Mouse (Mus musculus) hindbrain, postnatal 0 days (tissue): ENCODE measurements around the gene Ankrd6. TPM values are rescaled to one million over a fixed set of nuclear protein-coding genes. Genes with fewer than 3 reads are reported as not detected.

Source experiments
- ATAC-seq: fragments of 200-750 bp; cut with Nextera tagmentation; 2 replicates; pipeline ENCODE4 v1.8.0; 2017; ENCODE audit warnings: mild to moderate bottlenecking, moderate TSS enrichment, moderate library complexity
- DNase-seq: peaks from one replicate; pipeline ENCODE4 v3.0.0-alpha.2; 2015; ENCODE audit warnings: low spot score
- H3K27ac ChIP-seq: fragments of 300-500 bp; sonication (generic); 2 replicates; pipeline ENCODE4 v1.5.1; 2014; ENCODE audit warnings: mild to moderate bottlenecking
- H3K27me3 ChIP-seq: fragments of 300-500 bp; sonication (generic); 2 replicates; pipeline ENCODE4 v1.6.1; 2014; ENCODE audit warnings: low read length, mixed read lengths; ENCODE audit not compliant: insufficient read depth
- H3K36me3 ChIP-seq: fragments of 300-500 bp; sonication (generic); 2 replicates; pipeline ENCODE4 v1.6.1; 2014; ENCODE audit warnings: low read length, mixed read lengths; ENCODE audit not compliant: insufficient read depth
- H3K4me1 ChIP-seq: fragments of 300-500 bp; sonication (generic); 2 replicates; pipeline ENCODE4 v1.6.1; 2014; ENCODE audit warnings: antibody characterized with exemption, low read length, mixed read lengths; ENCODE audit not compliant: insufficient read depth
- H3K4me2 ChIP-seq: fragments of 300-500 bp; sonication (generic); 2 replicates; pipeline ENCODE4 v1.6.1; 2014; ENCODE audit warnings: low read depth, mild to moderate bottlenecking, low read length, moderate library complexity, mixed read lengths
- H3K4me3 ChIP-seq: fragments of 300-500 bp; sonication (generic); 2 replicates; pipeline ENCODE4 v1.5.1; 2014; ENCODE audit warnings: low read length
- H3K9ac ChIP-seq: fragments of 300-500 bp; sonication (generic); replicated peaks from 2 replicates; pipeline ENCODE4 v1.6.1; 2014; ENCODE audit warnings: mild to moderate bottlenecking, low read length, moderate library complexity, mixed read lengths
- H3K9me3 ChIP-seq: fragments of 300-500 bp; sonication (generic); 2 replicates; pipeline ENCODE4 v1.6.1; 2016; ENCODE audit warnings: low read length, mixed read lengths
- CTCF ChIP-seq: IDR thresholded peaks from 2 replicates; pipeline ENCODE4 v1.5.1; 2016; ENCODE audit warnings: antibody characterized with exemption, control low read depth, low read depth
- WGBS: fragments of 180-500 bp; shearing (Covaris S2); extraction: QIAGEN DNeasy Blood & Tissue Kit; methylation state at CpG from one replicate; pipeline ENCODE4 v1.1.7; 2014; 5-methylcytosine and 5-hydroxymethylcytosine counted together
- polyA plus RNA-seq: library from polyadenylated mRNA; unstranded; fragments of >200 nt; fragmentation: Nextera tagmentation; extraction: Ambion mirVana; gene quantifications from 2 replicates; pipeline ENCODE4 v1.2.1, GENCODE M21; 2015
- total RNA-seq: library from RNA; depleted of rRNA; stranded (reverse); fragments of >200 nt; gene quantifications from 2 replicates; pipeline ENCODE4 v1.2.3, GENCODE M21; 2014

Ankrd6 gene
- total and polyA plus RNA-seq, 2 experiments from 2014 or later: 17.3 to 26.5 TPM

GRCm38 (mm10) chr4:32936762-32937341 lies 13.8 kb downstream of the Ankrd6 start:
- 55% methylated on average over 9 of the region's 9 CpGs for WGBS
- no peak overlapping the region for H3K4me3 ChIP-seq
- TF ChIP-seq CTCF: no peak
- no peaks in the 10 kb centered on the region for H3K9me3 ChIP-seq
- no peaks in the 10 kb centered on the region for H3K4me1 ChIP-seq
- no peak for DNase-seq
- no peaks in the 10 kb centered on the region for H3K36me3 ChIP-seq
- no peak overlapping the region for H3K27ac ChIP-seq
- no peak for ATAC-seq
- H3K9ac ChIP-seq: no peak overlapping the region
- no peak overlapping the region for H3K4me2 ChIP-seq
- H3K27me3 ChIP-seq: no peaks in the 10 kb centered on the region

GRCm38 (mm10) chr4:32932056-32932455 lies 18.6 kb downstream of the Ankrd6 start:
- Histone ChIP-seq H3K4me1 (no peaks in the 10 kb centered on the region), H3K4me2 (no peak overlapping the region), H3K4me3 (no peak overlapping the region), H3K27ac (no peak overlapping the region), H3K27me3 (no peaks in the 10 kb centered on the region), H3K9ac (no peak overlapping the region), H3K9me3 (no peaks in the 10 kb centered on the region), H3K36me3 (no peaks in the 10 kb centered on the region)
- ATAC-seq (0 out of 2 replicates have a peak, but pooled peaks have one; percentile 29), DNase-seq (no peak)
- 48% methylated on average over 9 of the region's 9 CpGs for WGBS
- TF ChIP-seq CTCF: no peak

- no peaks in the 10 kb centered on the region for H3K9me3 ChIP-seq
- no peak for TF ChIP-seq CTCF
- no peak overlapping the region for H3K4me2 ChIP-seq
- ATAC-seq (no peak), DNase-seq (no peak)
- H3K4me3 ChIP-seq: no peak overlapping the region
- 98% methylated on average over 5 of the region's 5 CpGs for WGBS
- no peak overlapping the region for H3K27ac ChIP-seq
- no peaks in the 10 kb centered on the region for H3K36me3 ChIP-seq
- no peaks in the 10 kb centered on the region for H3K4me1 ChIP-seq
- no peak overlapping the region for H3K9ac ChIP-seq
- H3K27me3 ChIP-seq: no peaks in the 10 kb centered on the region
These were observed 20.9 kb downstream of the Ankrd6 start for GRCm38 (mm10) chr4:32929750-32930149.

DNA sequence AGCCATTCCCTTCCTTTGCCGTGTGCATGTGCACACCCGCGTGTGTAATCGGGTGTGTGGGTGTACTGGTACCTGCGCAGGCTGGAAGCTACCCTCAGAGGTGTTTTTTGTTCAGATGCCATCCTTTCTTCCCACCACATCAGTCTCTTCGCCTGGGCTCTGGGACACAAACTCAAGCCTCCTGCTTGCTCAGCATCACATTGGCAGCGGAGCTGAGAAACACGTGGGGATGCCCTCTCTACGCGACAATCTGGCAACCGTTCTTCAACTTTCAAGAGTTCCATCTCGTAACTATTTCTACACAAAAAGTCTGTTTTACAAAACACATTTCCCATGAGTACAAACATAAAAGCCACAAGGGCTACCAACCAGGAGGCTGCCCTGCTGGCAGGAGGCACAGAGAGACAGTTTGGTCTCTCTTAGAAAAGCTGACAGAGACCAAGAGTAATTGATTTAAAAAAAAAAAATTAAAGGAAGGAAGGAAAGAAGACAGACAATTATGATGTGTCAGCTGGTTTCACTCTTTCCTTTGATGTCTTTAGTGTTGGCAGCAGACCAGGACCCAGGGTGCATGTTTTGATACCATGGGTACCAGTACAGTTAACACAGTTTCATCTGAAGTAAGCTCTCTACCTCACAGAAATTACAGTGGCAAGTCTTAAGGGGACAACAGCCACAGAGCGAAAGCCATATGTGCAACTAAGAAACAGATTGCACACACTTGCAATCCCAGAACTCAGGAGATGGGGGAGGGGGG lies 21.8 kb downstream of the Ankrd6 start:
- peak; percentile 18 for DNase-seq
- no peaks in the 10 kb centered on the region for H3K9me3 ChIP-seq
- no peak for TF ChIP-seq CTCF
- peaks cover 3% of the 10 kb centered on the region; the same call in 1 of the 2 replicates for H3K4me1 ChIP-seq
- no peak for ATAC-seq
- H3K36me3 ChIP-seq: no peaks in the 10 kb centered on the region
- H3K4me2 ChIP-seq: no peak overlapping the region
- H3K27ac ChIP-seq: no peak overlapping the region
- H3K4me3 ChIP-seq: no peak overlapping the region
- 65% methylated on average over 13 of the region's 13 CpGs for WGBS
- no peaks in the 10 kb centered on the region for H3K27me3 ChIP-seq
- no peak overlapping the region for H3K9ac ChIP-seq

GRCm38 (mm10) chr4:32923891-32924294 lies 26.7 kb downstream of the Ankrd6 start:
- Histone ChIP-seq H3K36me3 (no peaks in the 10 kb centered on the region), H3K9ac (no peak overlapping the region), H3K27me3 (no peaks in the 10 kb centered on the region), H3K4me1 (peaks cover 4% of the 10 kb centered on the region; the same call in 1 of the 2 replicates), H3K4me2 (peak overlapping the region; percentile 27), H3K27ac (no peak overlapping the region), H3K4me3 (no peak overlapping the region), H3K9me3 (no peaks in the 10 kb centered on the region)
- no peak for TF ChIP-seq CTCF
- 0 out of 2 replicates have a peak, but pooled peaks have one; percentile 34 for ATAC-seq
- DNase-seq: no peak
- 18% methylated on average over 9 of the region's 9 CpGs for WGBS

DNA sequence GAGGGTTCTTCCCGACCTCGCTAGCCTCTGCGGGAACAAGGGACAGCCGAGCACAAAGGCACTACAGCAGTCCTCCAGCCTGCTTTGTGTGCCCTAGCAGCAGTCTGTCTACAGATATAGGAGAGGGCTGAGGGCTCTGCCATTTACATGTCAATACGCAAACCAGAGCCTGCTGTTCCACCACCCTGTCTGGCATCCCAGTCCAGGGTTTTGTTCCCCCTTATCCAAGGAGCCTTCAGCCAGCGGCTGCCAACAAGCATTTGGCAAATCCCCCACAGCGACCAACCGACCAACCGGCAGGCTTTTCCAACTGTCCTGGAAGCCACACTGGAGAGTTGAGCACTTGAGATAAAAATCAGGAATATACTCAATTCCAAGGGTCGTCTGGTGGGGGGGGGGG lies 27.2 kb downstream of the Ankrd6 start:
- H3K27me3 ChIP-seq: no peaks in the 10 kb centered on the region
- no peak overlapping the region for H3K4me3 ChIP-seq
- DNase-seq (peak; percentile 83), ATAC-seq (peak; percentile 84)
- H3K9ac ChIP-seq: no peak overlapping the region; the same call in 1 of the 2 replicates
- no peaks in the 10 kb centered on the region for H3K9me3 ChIP-seq
- peak overlapping the region; percentile 27 for H3K4me2 ChIP-seq
- peaks cover 4% of the 10 kb centered on the region; the same call in 1 of the 2 replicates for H3K4me1 ChIP-seq
- no peaks in the 10 kb centered on the region for H3K36me3 ChIP-seq
- peak overlapping the region; percentile 32; the same call in 1 of the 2 replicates for H3K27ac ChIP-seq
- WGBS: 6% methylated on average over 10 of the region's 10 CpGs
- TF ChIP-seq CTCF: no peak
